Comparison of ENCODE assay signal across 7 mouse cellular contexts in genomic region chr15:27925865-27926264, GRCm38 (mm10).
DNase-seq lines count a peak whose midpoint lies in the region; ATAC-seq and TF ChIP-seq lines count a peak whose summit lies in the region.

No protein-coding gene starts in this region.

- no peak for TF ChIP-seq CTCF in embryonic fibroblast, embryonic 13.5 days (IDR thresholded peaks at IDR 0.05; ENCODE audit: borderline replicate concordance, insufficient read depth, low read length)

- peaks cover 29% of the 10 kb centered on the region for H3K4me1 ChIP-seq in neural tube, embryonic 11.5 days (ENCODE audit: control insufficient read depth, insufficient read depth, low read length)
- H3K4me1 ChIP-seq in embryonic fibroblast, embryonic 13.5 days (ENCODE audit: control insufficient read depth, insufficient read depth, low read length) = peaks cover 38% of the 10 kb centered on the region
- H3K4me1 ChIP-seq in limb, embryonic 15.5 days = peaks cover 44% of the 10 kb centered on the region

- 44% methylated on average over 8 of the region's 8 CpGs for WGBS in neural tube, embryonic 11.5 days
- 22% methylated on average over 8 of the region's 8 CpGs for WGBS in limb, embryonic 15.5 days

- no peak overlapping the region for H3K4me2 ChIP-seq in neural tube, embryonic 11.5 days (ENCODE audit: low read depth)
- H3K4me2 ChIP-seq in limb, embryonic 15.5 days = no peak overlapping the region

- H3K9me3 ChIP-seq in neural tube, embryonic 11.5 days (ENCODE audit: control insufficient read depth, low read length) = no peaks in the 10 kb centered on the region
- H3K9me3 ChIP-seq in limb, embryonic 15.5 days = no peaks in the 10 kb centered on the region

- no peak overlapping the region for H3K9ac ChIP-seq in neural tube, embryonic 11.5 days (ENCODE audit: low read length)
- H3K9ac ChIP-seq in limb, embryonic 15.5 days = no peak overlapping the region

- no peaks in the 10 kb centered on the region for H3K36me3 ChIP-seq in neural tube, embryonic 11.5 days (ENCODE audit: control insufficient read depth, insufficient read depth, low read length)
- no peaks in the 10 kb centered on the region for H3K36me3 ChIP-seq in limb, embryonic 15.5 days

- H3K27ac ChIP-seq in neural tube, embryonic 11.5 days (ENCODE audit: low read depth, low read length) = no peak overlapping the region
- H3K27ac ChIP-seq in embryonic fibroblast, embryonic 13.5 days (ENCODE audit: insufficient read depth, low read length) = peak overlapping the region; percentile 91
- H3K27ac ChIP-seq in limb, embryonic 15.5 days = peak overlapping the region; percentile 61

- H3K4me3 ChIP-seq in neural tube, embryonic 11.5 days (ENCODE audit: low read depth, low read length) = no peak overlapping the region
- no peak overlapping the region for H3K4me3 ChIP-seq in embryonic fibroblast, embryonic 13.5 days (ENCODE audit: insufficient read depth, low read length)
- no peak overlapping the region for H3K4me3 ChIP-seq in limb, embryonic 15.5 days

- no peak for ATAC-seq in neural tube, embryonic 11.5 days (ENCODE audit: insufficient read depth, low FRiP score, low TSS enrichment)
- ATAC-seq in limb, embryonic 15.5 days (ENCODE audit: insufficient number of reproducible peaks, low FRiP score, low TSS enrichment, low read depth) = no peak

- DNase-seq in neural tube, embryonic 11.5 days (ENCODE audit: low spot score) = peak; percentile 32
- no peak for DNase-seq in neural tube, embryonic 10.5 days (ENCODE audit: extremely low spot score, low spot score)
- peak; percentile 40 to 53 for DNase-seq in thymus, postnatal 10 days (ENCODE audit: low spot score in 2 of 2)
- DNase-seq in right cerebral cortex, postnatal 36 days (ENCODE audit: low spot score in 2 of 2) = no peak
- no peak for DNase-seq in right cerebral cortex, adult 18-20 months

- no peaks in the 10 kb centered on the region for H3K27me3 ChIP-seq in neural tube, embryonic 11.5 days (ENCODE audit: control insufficient read depth, insufficient read depth, low read length)
- H3K27me3 ChIP-seq in limb, embryonic 15.5 days = no peaks in the 10 kb centered on the region

- TF ChIP-seq POLR2A in embryonic fibroblast, embryonic 13.5 days (IDR thresholded peaks at IDR 0.05; ENCODE audit: low read depth, low read length) = no peak

Comparison
In these comparisons a context has a peak if more than half of its experiments do, and no peak if none do; other contexts are left out.
1. DNase-seq: peak in neural tube, embryonic 11.5 days (single experiment) and thymus, postnatal 10 days (2 of 2); none in neural tube, embryonic 10.5 days (single experiment), right cerebral cortex, postnatal 36 days (0 of 2) and right cerebral cortex, adult 18-20 months (single experiment).